Mouse (Mus musculus) naive thymus-derived CD4-positive, alpha-beta T cell, adult 2 months (primary cell): ENCODE data around the gene Ank2.
A peak's percentile ranks its signal among the peaks of the same experiment; 100 is the strongest.
"Not testable (repeated sequence)": the region's sequence is repeated elsewhere in the genome, so short reads cannot be mapped to it uniquely, and the experiment has no call there.

Experiments used
- DNase-seq: peaks from one replicate; pipeline ENCODE4 v3.0.0-alpha.2; 2011; ENCODE audit warnings: low read depth

Gene Ank2

DNA sequence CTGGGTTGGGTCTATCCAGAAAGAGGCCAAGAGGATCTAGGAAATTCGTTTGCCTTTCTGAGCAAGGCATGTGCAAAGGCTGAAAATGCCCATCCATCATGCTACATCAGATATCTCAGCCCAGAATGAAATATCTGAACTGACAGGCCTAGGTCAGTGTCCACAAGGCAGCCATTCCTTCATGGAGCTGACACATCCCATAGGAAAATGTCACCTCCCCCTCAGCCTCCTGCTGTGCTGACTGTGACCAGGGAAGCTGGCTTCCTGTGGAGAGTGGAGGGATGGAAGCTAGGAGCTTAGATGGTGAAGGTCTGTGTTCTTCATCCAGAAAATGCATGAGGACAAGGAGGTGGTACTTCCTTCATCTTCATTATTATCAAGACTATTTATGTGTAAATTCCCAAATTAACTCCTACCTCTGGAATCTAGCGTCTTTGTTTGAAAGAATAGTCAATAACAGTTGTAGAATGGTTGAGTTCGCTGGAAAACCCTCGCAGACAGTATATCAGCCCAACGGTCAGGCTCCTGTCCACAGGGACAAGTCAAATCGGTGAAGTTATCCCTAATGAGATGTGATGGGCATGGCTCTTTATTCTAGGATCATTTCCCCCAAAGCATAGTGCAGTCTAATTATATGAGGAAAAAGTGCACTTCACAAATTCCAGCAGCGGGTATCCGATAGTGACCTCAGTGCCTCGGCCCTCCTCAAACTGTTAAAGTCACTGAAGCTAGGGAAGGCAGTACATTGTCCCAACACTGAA is 148.4 kb downstream of the Ank2 start:
- no peak for DNase-seq

DNA sequence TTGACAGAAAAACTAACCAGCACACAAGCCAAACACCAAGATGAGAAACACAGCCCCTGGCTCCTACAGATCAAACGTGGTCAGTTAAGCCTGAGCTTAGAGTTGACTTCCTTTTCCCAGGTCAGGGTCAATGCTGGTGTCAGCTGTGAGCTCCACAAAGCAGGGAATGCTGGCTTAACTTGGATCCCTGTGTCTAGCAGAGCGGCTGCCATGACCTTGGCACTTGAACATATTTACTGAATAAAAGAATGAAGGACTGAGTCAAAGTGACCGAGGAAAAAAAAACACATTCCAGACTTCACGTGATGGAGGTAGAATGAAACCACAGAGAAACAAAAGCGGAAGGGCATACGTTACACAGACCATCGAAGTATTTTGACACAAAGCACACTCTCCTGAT is 150.2 kb downstream of the Ank2 start:
- no peak for DNase-seq

DNA sequence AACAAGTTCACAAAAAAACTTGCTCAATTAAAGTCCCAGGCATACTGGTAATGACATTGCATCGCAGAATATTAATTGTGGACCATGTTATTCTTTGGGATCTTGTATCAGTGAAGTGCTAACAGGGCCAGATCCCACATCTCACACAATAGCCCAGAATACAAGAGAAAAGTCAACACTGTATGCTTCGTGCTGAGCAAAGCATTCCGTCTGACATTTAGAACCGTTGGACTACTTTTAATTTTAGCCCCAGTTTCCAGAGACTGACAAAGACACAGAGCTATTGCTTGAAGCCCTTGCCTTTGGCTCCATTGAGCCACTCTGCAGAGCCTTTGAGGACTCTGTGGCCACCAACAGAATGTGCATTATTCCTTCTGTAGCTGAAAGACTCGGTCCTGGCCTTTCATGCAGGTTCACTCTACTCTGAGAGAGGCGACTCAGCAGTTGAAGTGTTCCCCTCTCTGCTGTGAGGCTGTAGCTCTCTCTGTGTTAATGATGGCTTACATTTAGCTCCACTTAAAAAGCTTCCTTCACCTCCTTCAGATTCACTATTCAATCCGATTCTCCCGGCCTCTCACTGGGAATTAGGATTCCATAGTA is 153.2 kb downstream of the Ank2 start:
- DNase-seq = no peak

DNA sequence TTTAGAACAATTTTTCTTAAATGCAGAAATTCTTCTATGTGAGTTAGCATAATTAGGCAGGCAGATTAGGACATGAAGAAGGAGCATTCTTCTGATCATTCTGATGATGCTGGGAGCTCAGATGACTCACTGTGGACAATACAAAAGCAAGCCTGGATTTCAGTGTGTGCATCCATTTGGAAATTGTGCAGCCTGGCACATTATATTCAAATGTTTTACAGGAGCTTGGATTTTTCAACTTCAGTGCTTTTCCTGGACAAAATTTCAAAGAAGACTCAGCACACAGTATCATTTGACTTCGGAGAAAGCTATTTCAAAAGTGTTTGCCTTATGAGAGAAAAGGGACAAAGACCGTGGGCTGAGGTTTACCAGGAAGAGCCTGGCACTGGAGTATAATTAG is 157.8 kb downstream of the Ank2 start:
- no peak for DNase-seq

DNA sequence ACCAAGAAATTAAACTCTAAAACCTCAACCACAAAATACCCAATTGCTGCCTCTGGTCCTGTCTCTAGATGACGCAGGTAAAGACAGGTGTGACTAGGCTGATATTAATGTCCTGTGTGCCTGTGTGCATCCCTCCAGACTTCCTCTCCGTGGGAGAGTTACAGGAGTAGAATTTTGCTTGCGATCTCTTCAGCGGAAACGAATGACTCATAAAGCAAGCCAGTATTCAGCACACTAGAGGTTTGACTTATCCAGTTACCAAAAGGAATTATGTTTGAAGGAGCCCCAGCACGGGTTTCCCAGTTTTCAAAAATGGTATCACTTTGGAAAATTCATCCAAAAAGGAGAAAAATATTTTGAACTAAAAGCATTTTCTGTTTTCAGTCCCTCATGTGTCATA is 164.3 kb downstream of the Ank2 start:
- DNase-seq = no peak

DNA sequence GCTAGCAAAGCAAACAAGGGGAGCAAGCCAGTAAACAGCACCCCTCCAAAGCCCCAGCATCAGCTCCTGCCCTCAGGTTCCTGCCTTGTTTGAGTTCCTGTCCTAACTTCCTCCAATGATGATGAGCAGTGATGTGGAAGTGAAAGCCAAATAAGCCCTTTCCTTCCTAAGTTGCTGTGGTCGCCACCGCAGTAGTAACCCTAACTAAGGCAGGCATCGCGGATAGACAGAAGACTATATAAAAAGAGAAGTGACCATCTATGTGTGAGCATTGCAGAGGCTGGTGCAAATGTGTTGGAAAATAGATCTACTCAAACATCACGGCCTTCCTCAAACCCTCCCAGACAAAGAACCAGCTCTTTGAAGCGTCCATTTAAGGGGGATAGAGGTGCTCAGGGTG is 167.6 kb downstream of the Ank2 start:
- no peak for DNase-seq

DNA sequence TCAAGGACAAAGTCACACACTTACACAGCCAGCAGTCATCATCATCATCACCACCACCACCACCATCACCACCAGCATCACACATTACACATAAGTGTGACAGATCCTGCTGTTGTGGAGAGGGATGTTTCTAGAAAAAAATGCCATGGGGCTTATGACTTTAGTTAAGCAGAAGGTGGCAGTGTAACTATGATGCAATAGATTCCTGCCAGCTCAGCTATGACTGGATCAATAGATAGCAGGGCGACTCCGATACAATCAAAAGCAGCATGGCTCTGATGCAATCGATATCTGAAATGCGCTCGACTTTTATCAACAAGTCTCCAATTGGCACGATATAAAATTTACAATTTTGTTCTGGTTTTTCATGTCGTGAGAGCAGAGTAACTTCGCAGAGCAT is 172.8 kb downstream of the Ank2 start:
- no peak for DNase-seq

DNA sequence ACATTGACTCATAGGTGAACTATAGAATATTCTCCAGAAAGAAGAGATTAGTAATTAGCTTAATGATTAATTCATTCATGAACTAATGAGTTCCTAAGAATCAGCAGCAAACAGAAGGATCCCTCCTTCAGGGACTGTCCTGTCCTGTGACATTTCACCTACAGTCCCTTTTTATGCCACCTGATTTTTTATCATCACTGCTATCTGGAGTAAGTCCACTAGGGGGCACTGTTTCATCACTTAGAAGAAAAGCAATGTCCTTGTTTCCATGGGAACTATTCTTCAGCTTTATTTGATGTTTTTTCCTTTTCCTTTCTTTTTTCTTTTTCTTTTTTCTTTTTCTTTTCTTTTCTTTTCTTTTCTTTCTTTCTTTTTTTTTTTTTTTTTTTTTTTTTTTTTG is 176.3 kb downstream of the Ank2 start:
- DNase-seq = peak; percentile 37

DNA sequence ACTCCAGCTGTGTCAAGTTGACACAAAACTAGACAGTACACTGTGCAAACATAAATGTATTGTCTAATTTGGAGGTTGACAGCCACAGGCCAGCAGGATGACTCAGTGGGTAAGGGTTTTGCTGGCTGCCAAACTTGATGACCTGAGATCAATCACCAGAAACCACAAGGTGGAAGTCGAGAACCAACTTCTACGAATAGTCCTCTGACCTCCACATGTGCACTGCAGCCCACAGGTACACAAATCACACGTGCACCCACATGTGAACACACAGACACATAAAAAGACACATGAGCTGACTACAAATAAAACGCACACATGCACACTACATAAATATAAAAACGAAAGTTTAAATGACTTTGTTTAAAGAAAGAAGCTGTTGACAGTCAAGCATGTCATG is 177.5 kb downstream of the Ank2 start:
- DNase-seq = no peak

DNA sequence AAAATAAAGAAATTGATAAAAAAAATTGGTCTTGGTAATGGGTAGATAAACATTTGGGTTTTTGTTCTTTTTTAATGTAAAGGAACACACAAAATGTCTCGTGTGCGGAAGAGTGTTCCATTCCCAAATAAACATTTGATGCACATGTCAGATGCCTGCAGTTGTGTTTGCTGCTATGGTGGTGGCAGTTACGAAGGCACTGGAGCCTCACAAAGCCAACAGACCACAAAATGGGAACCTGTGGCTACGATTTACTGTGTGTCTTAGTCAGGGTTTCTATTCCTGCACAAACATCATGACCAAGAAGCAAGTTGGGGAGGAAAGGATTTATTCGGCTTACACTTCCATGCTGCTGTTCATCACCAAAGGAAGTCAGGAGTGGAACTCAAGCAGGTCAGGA is 178.1 kb downstream of the Ank2 start:
- DNase-seq = not testable (repeated sequence)

DNA sequence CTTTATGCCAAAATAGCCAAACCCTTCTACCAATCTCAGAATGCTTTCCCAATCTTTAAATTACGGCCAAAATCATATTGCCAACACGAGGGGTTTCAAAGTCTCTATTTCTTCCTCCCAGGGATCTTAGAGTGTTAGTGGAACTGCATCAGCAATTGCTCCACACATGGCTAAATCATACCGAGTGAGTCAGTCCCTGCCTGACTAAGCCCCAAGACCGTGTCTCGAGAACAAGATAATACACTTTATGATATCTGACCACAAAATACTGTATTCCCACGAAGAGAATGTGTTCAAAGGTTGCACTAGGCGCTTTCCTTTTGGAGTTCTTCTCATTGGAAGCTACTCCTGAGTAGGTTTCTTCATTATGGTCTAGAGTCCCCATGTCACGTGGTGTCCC is 178.8 kb downstream of the Ank2 start:
- no peak for DNase-seq

DNA sequence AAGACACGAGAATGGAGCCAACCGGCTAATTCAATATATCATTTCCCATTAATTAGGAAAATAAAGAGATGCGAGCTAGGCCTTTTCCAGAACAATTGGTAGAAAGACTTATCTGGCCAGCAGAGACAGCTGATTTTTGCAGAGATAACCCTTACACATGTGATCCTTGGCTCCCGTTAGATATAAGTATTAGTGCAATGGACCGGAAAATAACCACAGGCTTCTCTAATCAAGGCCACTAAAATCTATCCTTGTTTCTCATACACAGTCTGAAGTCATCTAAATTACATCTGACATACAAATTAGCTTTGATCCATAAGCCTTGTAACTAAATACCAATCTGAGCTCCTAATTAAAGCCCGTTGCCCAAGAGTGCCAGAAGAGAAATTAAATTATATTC is 181.5 kb downstream of the Ank2 start:
- DNase-seq = no peak

DNA sequence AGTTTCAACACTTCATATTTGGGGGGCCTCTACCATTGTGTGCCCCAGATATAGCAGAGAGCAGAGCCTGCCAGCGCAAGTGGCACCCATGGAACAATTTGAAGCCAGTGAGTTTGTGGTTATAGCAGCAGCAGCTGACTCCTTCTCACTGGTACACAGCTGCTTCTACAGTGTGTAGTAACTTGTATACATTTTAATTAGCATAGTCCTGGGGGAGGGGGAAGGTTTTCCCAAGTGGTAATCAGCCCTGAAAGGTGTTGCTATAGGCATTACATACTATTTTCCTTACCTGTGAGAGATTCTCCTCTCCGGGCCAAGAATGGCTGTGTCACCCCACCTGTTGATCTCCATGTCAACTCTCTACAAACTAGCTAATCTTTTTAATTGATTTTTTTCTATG is 182.4 kb downstream of the Ank2 start:
- no peak for DNase-seq

DNA sequence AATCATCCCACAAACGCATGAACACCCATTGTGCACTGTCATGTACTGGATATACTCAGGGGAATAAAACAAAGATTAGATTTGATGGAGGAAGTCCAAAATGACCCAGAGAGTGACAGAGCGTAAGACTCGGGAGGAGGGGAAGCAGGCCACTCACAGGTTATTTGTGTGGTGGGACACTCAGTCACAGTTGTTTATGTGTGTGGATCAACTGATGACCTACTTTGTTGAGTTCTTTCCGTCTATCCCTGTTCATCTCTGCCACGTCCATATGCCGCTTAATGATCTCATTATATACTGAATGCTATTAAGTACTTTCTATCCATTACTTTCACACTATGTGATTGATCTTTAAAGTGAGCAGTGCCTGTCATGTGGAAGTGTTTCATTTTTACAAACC is 187.6 kb downstream of the Ank2 start:
- no peak for DNase-seq

DNA sequence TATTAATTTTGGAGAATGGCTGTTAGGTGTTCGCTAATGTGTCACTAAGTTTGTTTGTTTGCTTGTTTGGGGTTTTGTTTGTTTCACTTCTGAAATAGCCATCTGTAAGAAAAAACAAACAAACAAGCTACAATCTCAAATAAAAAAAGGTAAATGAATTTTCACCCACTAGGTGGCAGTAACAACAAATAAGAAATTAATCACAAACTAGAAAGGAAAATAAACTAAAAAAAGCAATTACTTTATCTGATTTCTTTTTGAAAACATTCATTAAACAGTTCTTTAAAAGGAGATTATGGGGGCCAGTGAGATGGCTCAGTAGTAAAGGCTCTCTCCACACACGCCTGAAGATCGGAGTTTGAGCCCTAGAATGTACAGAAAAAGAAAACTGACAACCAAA is 189.1 kb downstream of the Ank2 start:
- DNase-seq = no peak

DNA sequence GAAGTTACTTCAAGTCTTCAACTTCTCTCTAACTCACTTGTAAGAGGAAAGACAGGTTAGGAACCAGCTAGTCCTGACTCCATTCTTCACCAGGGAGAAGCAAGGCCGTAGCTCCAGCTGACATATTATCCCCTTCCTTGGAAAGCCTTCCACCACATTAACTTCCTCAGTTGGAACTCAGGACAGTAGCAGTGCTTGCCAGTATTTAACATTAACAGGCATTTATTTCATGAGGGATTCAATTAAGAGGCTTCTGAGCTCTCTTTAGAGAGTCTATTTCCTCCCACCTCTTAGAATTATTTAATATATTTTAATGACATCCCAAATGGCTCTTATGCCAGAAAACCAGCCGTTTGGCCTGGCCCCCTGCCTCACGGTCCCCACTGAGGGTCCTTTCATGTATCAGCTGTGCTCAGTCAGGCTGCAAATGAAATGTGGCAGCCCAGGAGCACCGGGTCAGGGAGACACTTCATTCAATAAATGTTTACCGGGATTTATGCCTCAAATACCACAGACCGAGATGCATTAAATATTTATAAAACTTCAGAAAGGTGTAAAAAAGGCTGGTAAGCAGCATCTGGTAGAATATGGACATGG is 195.1 kb downstream of the Ank2 start:
- no peak for DNase-seq

DNA sequence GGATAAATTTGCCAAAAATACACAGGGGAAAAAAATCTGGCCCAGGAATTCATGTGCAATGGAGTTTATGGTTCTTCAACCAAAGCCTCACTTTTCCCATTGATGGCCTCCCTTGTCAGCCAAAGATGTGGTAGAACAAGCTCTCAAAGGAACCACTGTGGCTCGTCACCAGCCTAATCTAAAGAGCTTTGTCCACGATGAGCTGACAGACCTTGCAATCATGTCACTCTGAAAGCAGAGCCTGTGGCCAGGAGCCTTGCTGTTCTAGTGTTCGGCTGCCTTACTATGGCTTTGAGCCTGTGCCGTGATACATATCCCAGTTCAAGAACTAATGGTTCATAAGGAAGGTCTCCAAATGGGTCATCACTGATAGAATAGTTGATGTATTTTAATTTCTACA is 196.1 kb downstream of the Ank2 start:
- no peak for DNase-seq

DNA sequence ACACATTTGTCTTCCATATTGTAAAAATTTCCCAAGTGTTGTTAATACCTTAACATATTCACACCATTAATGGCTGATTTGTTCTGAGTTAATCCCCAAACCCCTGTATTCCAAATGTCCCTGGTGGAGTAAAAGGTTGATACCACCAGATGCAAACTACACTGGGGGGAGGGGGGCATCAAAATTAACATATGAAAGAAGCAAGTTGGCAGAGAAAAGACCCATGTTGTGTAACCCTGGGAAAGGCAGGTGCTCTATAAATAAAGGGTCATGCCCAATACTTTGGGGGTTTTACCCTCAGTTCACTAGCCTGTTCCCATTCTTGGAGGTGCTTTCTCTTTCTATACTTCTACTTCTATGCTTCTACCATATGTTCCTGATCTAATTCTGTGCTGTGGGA is 198.4 kb downstream of the Ank2 start:
- DNase-seq = no peak

DNA sequence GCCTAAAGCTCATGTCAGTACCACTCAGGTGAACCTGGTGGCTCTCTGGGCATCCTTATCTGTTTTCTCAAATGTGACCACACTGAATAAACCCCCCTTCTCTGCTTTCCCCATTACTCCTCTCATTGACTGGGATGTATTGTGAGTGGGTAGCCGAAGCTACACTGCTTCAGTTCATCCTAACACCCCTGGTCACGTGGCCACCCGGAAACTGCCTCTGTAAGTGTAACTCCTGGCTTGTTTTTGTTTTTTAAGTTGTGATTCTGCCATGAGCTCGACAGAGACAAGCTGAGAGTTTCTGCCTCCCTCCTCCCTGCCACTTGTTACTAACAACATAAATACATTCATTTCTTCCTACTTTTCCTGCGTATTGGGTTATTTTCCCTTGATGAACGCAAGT is 203.2 kb downstream of the Ank2 start:
- DNase-seq = no peak

DNA sequence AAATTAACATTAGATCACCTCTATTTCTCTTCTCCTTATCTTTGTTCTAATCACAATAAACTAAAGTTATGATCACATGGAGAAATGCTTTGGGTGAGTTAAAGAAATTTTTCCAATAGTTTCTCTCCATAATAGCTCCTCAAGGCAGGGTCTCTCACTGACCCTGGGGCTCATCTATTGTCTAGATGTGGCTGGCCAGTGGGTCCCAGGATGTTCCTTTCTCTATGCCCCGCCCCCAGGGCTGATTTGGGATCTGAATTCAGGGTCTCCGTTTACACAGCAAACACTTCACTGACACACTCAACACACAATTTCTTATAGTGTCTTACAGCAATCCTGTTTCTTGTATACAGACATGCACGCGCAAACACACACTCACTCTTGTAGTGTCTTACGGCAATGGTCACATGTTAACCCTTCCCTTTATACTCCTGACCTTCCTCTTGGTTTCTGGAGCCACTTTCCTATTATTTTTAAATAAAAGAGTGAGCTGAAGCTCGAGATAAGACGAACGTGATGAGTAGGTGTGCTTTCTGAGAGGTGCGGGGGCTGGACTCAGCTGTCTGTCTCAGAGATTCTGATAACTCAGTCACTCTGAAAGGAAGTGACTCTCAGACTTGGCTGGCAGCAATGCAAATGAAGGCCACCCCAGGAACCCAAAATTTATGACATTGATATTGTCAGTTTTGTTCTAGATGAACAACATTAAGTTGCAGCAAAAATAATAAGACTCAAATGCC is 204.4 kb downstream of the Ank2 start:
- DNase-seq = no peak

DNA sequence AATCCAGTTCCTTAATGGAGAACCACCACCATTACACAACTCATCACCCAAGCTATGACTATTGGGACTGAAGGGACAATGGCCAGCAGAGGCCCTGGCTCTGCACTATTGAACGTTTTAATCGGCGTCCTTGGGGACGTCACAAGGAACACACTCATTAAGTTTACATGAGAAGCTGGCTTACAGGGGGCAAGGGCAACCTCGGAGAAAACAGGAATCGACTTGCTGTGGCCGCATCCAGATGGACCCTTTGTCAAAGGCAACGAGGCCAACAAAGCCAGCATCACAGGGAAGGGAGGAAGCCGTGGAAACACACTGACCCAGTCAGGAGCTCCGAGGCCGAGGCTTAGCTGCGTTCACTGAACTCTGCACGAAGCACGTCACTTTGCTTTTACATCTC is 205.1 kb downstream of the Ank2 start:
- DNase-seq = no peak

DNA sequence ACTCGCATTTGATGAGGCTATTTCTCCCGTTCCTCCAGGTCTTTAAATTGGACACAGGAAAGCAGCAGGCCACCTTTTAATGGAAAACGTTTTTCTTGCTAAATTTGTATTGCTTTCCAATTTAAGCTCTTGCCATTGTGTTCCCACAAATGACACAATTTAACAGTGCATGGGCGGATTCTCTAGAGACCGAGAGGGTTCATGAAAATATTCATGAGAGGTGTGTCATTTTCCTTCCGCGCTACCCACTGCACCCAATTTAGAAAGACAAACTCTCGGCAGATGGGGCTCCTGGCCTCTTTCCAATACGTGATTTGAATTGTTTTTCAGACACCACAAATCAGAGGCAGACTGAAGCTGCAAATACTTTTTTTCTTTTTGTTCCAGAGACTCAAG is 205.7 kb downstream of the Ank2 start:
- no peak for DNase-seq

DNA sequence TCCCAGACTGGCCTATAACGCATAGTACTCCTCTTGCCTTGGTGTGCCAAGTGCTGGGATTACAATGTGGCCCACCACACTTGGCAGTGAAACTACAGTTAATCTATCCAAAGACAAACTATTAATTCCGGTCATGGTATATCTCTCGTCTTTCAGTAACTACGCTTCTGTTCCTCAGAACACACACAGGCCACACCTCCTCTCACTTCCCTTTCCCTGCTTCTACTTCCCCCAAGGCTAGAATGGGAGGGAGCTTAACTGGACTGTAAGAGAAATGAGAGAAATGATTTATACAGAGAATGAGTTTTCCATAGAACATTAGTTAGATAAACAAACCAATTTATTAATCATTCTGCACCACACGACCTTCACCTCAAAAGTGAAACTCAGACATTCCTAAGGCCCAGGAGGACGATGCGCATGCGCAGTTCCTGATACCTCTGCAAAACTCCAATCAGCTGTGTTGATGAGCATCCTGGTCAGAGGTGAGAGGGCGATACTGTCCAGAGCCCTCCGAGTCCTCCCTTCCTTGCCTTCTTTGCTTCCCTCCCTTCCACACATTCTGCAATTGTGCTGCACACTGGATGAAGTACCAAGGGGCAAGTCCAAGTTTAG is 206.2 kb downstream of the Ank2 start:
- DNase-seq = no peak
